Comparison of ENCODE assay signal across 8 mouse cellular contexts in genomic region chr5:33720852-33721490, GRCm38 (mm10). TPM values are rescaled to one million over a fixed set of nuclear protein-coding genes. Genes with fewer than 3 reads are reported as not detected.
A peak's percentile ranks its signal among the peaks of the same experiment; 100 is the strongest.
DNase-seq lines count a peak whose midpoint lies in the region; ATAC-seq and TF ChIP-seq lines count a peak whose summit lies in the region.

No protein-coding gene starts in this region.

- TF ChIP-seq CTCF in gastrocnemius, adult 2 months (IDR thresholded peaks at IDR 0.05): no peak
- no peak for TF ChIP-seq CTCF in thymus, adult 2 months (IDR thresholded peaks at IDR 0.05; ENCODE audit: borderline replicate concordance, control insufficient read depth, extremely low read depth, insufficient read depth, low read length, poor library complexity)

- 0 out of 2 replicates have a peak overlapping the region, but pooled peaks have one; percentile 67 for H3K9ac ChIP-seq in liver, embryonic 13.5 days

- WGBS in thymus, adult 2 months: 49% methylated on average over 8 of the region's 8 CpGs
- WGBS in liver, embryonic 13.5 days (ENCODE audit: insufficient replicate concordance): 13% methylated on average over 8 of the region's 8 CpGs

- H3K27me3 ChIP-seq in thymus, adult 2 months (ENCODE audit: control insufficient read depth, insufficient read depth, low read length): peaks cover 26% of the 10 kb centered on the region; the same call in 1 of the 2 replicates
- peaks cover 78% of the 10 kb centered on the region for H3K27me3 ChIP-seq in liver, embryonic 13.5 days

- no peaks in the 10 kb centered on the region for H3K36me3 ChIP-seq in thymus, adult 2 months (ENCODE audit: control insufficient read depth, insufficient read depth, low read length)
- H3K36me3 ChIP-seq in liver, embryonic 13.5 days: no peaks in the 10 kb centered on the region

- H3K4me2 ChIP-seq in liver, embryonic 13.5 days: peak overlapping the region; percentile 82

- peak; percentile 49 for DNase-seq in gastrocnemius, adult 2 months
- no peak for DNase-seq in gastrocnemius, postnatal 25 days
- no peak for DNase-seq in thymus, adult 2 months
- DNase-seq in thymus, postnatal 10 days (ENCODE audit: low spot score in 2 of 2): no peak
- no peak for DNase-seq in liver, embryonic 13.5 days
- DNase-seq in yolk sac, embryonic 10.5 days (ENCODE audit: low spot score): peak; percentile 36
- no peak for DNase-seq in c-Kit-positive CD71-positive TER-119-positive erythroid progenitor cells, embryonic 14.5 days (ENCODE audit: low spot score)
- no peak for DNase-seq in gastrocnemius, postnatal 14 days

- no peaks in the 10 kb centered on the region for H3K9me3 ChIP-seq in liver, embryonic 13.5 days (replicated peaks)

- H3K4me1 ChIP-seq in thymus, adult 2 months (replicated peaks; ENCODE audit: control insufficient read depth, insufficient read depth, low read length): peaks cover 18% of the 10 kb centered on the region
- H3K4me1 ChIP-seq in liver, embryonic 13.5 days (replicated peaks): peaks cover 35% of the 10 kb centered on the region

- TF ChIP-seq POLR2A in thymus, adult 2 months (IDR thresholded peaks at IDR 0.05; ENCODE audit: control insufficient read depth, extremely low read depth, insufficient read depth, low read length, poor library complexity): no peak

- intact Hi-C loops in gastrocnemius, adult 2 months (cut with DNase I): no loop called here
- intact Hi-C loops in gastrocnemius, postnatal 14 days (cut with DNase I; ENCODE audit: low total_unique reads): no loop called here

- no peak; the same call in 1 of the 2 replicates for ATAC-seq in liver, embryonic 13.5 days (ENCODE audit: low read depth)

- H3K4me3 ChIP-seq in gastrocnemius, adult 2 months: peak overlapping the region; percentile 86
- H3K4me3 ChIP-seq in thymus, adult 2 months (ENCODE audit: control insufficient read depth, insufficient read depth, low read length): peak overlapping the region; percentile 54
- peak overlapping the region; percentile 65 for H3K4me3 ChIP-seq in liver, embryonic 13.5 days (replicated peaks)

- H3K27ac ChIP-seq in gastrocnemius, adult 2 months: peak overlapping the region; percentile 78; the same call in 1 of the 2 replicates
- no peak overlapping the region for H3K27ac ChIP-seq in thymus, adult 2 months (ENCODE audit: control insufficient read depth, insufficient read depth, low read length)
- H3K27ac ChIP-seq in liver, embryonic 13.5 days: no peak overlapping the region

RNA-seq across cellular contexts. Expression of gene Fgfr3, which starts 0.5 kb away (rescaled TPM):
- total RNA-seq in gastrocnemius, adult 2 months (2021): 1 to 10 TPM; 3.0 to 7.6 TPM
- 1 to 10 TPM; 2.1 to 3.8 TPM for total RNA-seq in gastrocnemius, postnatal 25 days (2021)
- polyA plus RNA-seq in thymus, adult 2 months (2012; rRNA removed): 4.8 and 6.3 TPM in 2 replicates
- 1.7 and 2.7 TPM in 2 replicates for polyA plus RNA-seq in liver, embryonic 13.5 days (2015; fragmentation: Nextera tagmentation; extraction: Ambion mirVana)
- total RNA-seq in gastrocnemius, postnatal 14 days (2021): 1 to 10 TPM; 1.9 to 3.1 TPM

Comparison
In these comparisons a context has a peak if more than half of its experiments do, and no peak if none do; other contexts are left out.
1. DNase-seq: peak in gastrocnemius, adult 2 months (single experiment) and yolk sac, embryonic 10.5 days (single experiment); none in gastrocnemius, postnatal 25 days (single experiment), thymus, adult 2 months (single experiment), thymus, postnatal 10 days (0 of 2), liver, embryonic 13.5 days (single experiment), c-Kit-positive CD71-positive TER-119-positive erythroid progenitor cells, embryonic 14.5 days (single experiment) and gastrocnemius, postnatal 14 days (single experiment).
2. Peak in every context shown above with its lines, with median percentiles within 50 percentile points of each other: H3K4me3 ChIP-seq.